In the genomic region with DNA sequence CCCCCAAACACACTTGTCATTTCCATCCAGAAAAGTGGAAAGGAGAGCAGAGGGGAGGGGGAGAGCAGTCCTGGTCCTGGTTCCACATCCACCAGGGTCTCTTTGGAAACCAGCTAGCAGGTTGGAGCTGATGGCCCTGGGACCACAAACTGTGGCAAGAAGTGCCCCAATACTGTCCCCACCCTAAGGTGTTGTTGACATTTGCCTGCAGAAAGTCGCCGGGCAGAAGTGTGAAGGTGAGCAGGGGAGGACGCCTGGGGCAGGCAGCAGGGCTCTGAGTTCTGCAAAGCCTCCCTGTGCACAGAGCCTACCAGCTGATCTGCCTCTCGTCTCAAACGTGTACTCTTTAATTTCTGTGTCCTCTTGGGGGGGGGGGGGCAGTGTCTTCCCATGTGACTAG, we compare ENCODE assay signal across 14 mouse cellular contexts. TPM values are rescaled to one million over a fixed set of nuclear protein-coding genes. Genes with fewer than 3 reads are reported as not detected.
A peak's percentile ranks its signal among the peaks of the same experiment; 100 is the strongest.
DNase-seq lines count a peak whose midpoint lies in the region; ATAC-seq and TF ChIP-seq lines count a peak whose summit lies in the region.
"Had no signal": no experiment of that assay in that cellular context is flagged by ENCODE, and none has a peak within 500 bp of the region (broad histone marks: within the 10 kb centered on the region; RNA-seq: fewer than 3 reads in every experiment).

No protein-coding gene starts in this region.

- DNase-seq in heart, adult 11 months, result peak; percentile 89
- DNase-seq in heart, adult 8-10 months (ENCODE audit: low spot score), result no peak
- no peak for DNase-seq in stomach, postnatal 0 days (ENCODE audit: low spot score)
- no peak for DNase-seq in limb, embryonic 10.5 days (ENCODE audit: low spot score)
- DNase-seq in left cerebral cortex, adult 9 months (ENCODE audit: low spot score in 2 of 2), result no peak
- no peak for DNase-seq in thymus, postnatal 0 days (ENCODE audit: low spot score)
- DNase-seq in layer of hippocampus, postnatal 25 days (ENCODE audit: extremely low spot score in 1 of 2, low spot score in 1 of 2), result no peak
- DNase-seq: forebrain, postnatal 0 days; gastrocnemius, postnatal 10 days; lung, postnatal 4 days; thymus, postnatal 4 days had no signal

- no peaks in the 10 kb centered on the region for H3K36me3 ChIP-seq in stomach, embryonic 14.5 days (ENCODE audit: control insufficient read depth, insufficient read depth, low read length)
- no peaks in the 10 kb centered on the region for H3K36me3 ChIP-seq in stomach, postnatal 0 days (ENCODE audit: control insufficient read depth, insufficient read depth, low read length)
- H3K36me3 ChIP-seq in limb, embryonic 10.5 days, result no peaks in the 10 kb centered on the region

- H3K4me1 ChIP-seq in stomach, embryonic 14.5 days (ENCODE audit: control insufficient read depth, insufficient read depth, low read length), result peaks cover 9% of the 10 kb centered on the region; the same call in 1 of the 2 replicates
- peaks cover 3% of the 10 kb centered on the region for H3K4me1 ChIP-seq in stomach, postnatal 0 days (replicated peaks; ENCODE audit: control insufficient read depth, insufficient read depth)
- peaks cover 43% of the 10 kb centered on the region for H3K4me1 ChIP-seq in limb, embryonic 10.5 days

- ATAC-seq in stomach, embryonic 14.5 days (ENCODE audit: insufficient number of reproducible peaks, insufficient read depth, low FRiP score, low read depth), result no peak
- ATAC-seq in stomach, postnatal 0 days (ENCODE audit: low FRiP score, low TSS enrichment), result no peak
- ATAC-seq: forebrain, postnatal 0 days; midbrain, embryonic 16.5 days had no signal

- no peak for TF ChIP-seq CTCF in stomach, postnatal 0 days (IDR thresholded peaks at IDR 0.05; ENCODE audit: low read depth)

- no peaks in the 10 kb centered on the region; the same call in 1 of the 2 replicates for H3K27me3 ChIP-seq in stomach, embryonic 14.5 days (ENCODE audit: control insufficient read depth, insufficient read depth, low read length)
- no peaks in the 10 kb centered on the region for H3K27me3 ChIP-seq in stomach, postnatal 0 days (ENCODE audit: control insufficient read depth, insufficient read depth, low read length)
- H3K27me3 ChIP-seq in limb, embryonic 10.5 days (ENCODE audit: low read depth, poor library complexity, severe bottlenecking), result peaks cover 80% of the 10 kb centered on the region

- no peak overlapping the region for H3K4me3 ChIP-seq in stomach, embryonic 14.5 days (ENCODE audit: low read depth, low read length)
- H3K4me3 ChIP-seq in stomach, postnatal 0 days (ENCODE audit: low read depth, low read length), result no peak overlapping the region
- peak overlapping the region; percentile 40; the same call in 1 of the 2 replicates for H3K4me3 ChIP-seq in limb, embryonic 10.5 days
- H3K4me3 ChIP-seq: layer of hippocampus, adult 2 months had no signal

- H3K9ac ChIP-seq in stomach, embryonic 14.5 days (replicated peaks; ENCODE audit: low read depth, low read length), result no peak overlapping the region
- H3K9ac ChIP-seq in stomach, postnatal 0 days (ENCODE audit: low read length), result no peak overlapping the region
- H3K9ac ChIP-seq: forebrain, postnatal 0 days had no signal

- no peak overlapping the region for H3K27ac ChIP-seq in stomach, embryonic 14.5 days (ENCODE audit: low read length)
- no peak overlapping the region for H3K27ac ChIP-seq in stomach, postnatal 0 days (replicated peaks)
- peak overlapping the region; percentile 82; the same call in 1 of the 2 replicates for H3K27ac ChIP-seq in limb, embryonic 10.5 days
- H3K27ac ChIP-seq: layer of hippocampus, adult 2 months had no signal

- peak overlapping the region; percentile 29; the same call in 1 of the 2 replicates for H3K4me2 ChIP-seq in stomach, embryonic 14.5 days (replicated peaks; ENCODE audit: low read depth, low read length)
- no peak overlapping the region for H3K4me2 ChIP-seq in stomach, postnatal 0 days (replicated peaks; ENCODE audit: low read depth)

- H3K9me3 ChIP-seq in stomach, embryonic 14.5 days (ENCODE audit: control insufficient read depth, low read depth, low read length), result no peaks in the 10 kb centered on the region
- no peaks in the 10 kb centered on the region for H3K9me3 ChIP-seq in stomach, postnatal 0 days (ENCODE audit: control insufficient read depth, low read length)
- no peaks in the 10 kb centered on the region for H3K9me3 ChIP-seq in limb, embryonic 10.5 days (replicated peaks)

- 21% methylated on average over 5 of the region's 5 CpGs for WGBS in stomach, embryonic 14.5 days
- 6% methylated on average over 5 of the region's 5 CpGs for WGBS in stomach, postnatal 0 days
- 10% methylated on average over 5 of the region's 5 CpGs for WGBS in limb, embryonic 10.5 days

- TF ChIP-seq EP300 in stomach, postnatal 0 days (optimal IDR thresholded peaks at IDR 0.05), result no peak

RNA-seq across cellular contexts. Expression of gene Mrm1, which starts 54.2 kb away (rescaled TPM):
- total RNA-seq in heart, adult 8-10 months (2022), result 10 to 100 TPM; 16.7 to 23.3 (median 21.1) TPM
- polyA plus RNA-seq in stomach, embryonic 14.5 days (2014; fragmentation: Nextera tagmentation; extraction: Ambion mirVana), result 11.0 and 11.3 TPM in 2 replicates
- 9.0 and 10.3 TPM in 2 replicates for polyA plus RNA-seq in stomach, postnatal 0 days (2015; fragmentation: Nextera tagmentation; extraction: Ambion mirVana)
- polyA plus RNA-seq in limb, embryonic 10.5 days (2016; fragmentation: Nextera tagmentation; extraction: Ambion mirVana), result 8.3 and 9.4 TPM in 2 replicates
- polyA plus RNA-seq in thymus, postnatal 0 days (2015; fragmentation: Nextera tagmentation; extraction: Ambion mirVana), result 14.1 and 15.1 TPM in 2 replicates
- 10 to 100 TPM; 11.4 to 12.2 TPM for total RNA-seq in layer of hippocampus, postnatal 25 days (2021)
